Mouse (Mus musculus) limb, embryonic 12.5 days (tissue): Measurements from ENCODE around the gene Sipa1l1. TPM values are rescaled to one million over a fixed set of nuclear protein-coding genes. Genes with fewer than 3 reads are reported as not detected.

Source experiments
- ATAC-seq: fragments of 200-750 bp; cut with Nextera tagmentation; 2 replicates; pipeline ENCODE4 v1.8.0; 2017; ENCODE audit warnings: low read depth, moderate TSS enrichment; ENCODE audit not compliant: insufficient number of reproducible peaks, insufficient read depth, low FRiP score, low TSS enrichment
- H3K27ac ChIP-seq: fragments of 300-500 bp; sonication (generic); 2 replicates; pipeline ENCODE4 v1.5.1; 2016; ENCODE audit warnings: mild to moderate bottlenecking, moderate library complexity
- H3K27me3 ChIP-seq: fragments of 300-500 bp; sonication (generic); 2 replicates; pipeline ENCODE4 v1.6.1; 2016; ENCODE audit warnings: mild to moderate bottlenecking, moderate library complexity
- H3K36me3 ChIP-seq: fragments of 300-500 bp; sonication (generic); 2 replicates; pipeline ENCODE4 v1.6.1; 2016; ENCODE audit warnings: mild to moderate bottlenecking, moderate library complexity
- H3K4me1 ChIP-seq: fragments of 300-500 bp; sonication (generic); replicated peaks from 2 replicates; pipeline ENCODE4 v1.6.1; 2016
- H3K4me2 ChIP-seq: fragments of 300-500 bp; sonication (generic); 2 replicates; pipeline ENCODE4 v1.6.1; 2016; ENCODE audit warnings: mild to moderate bottlenecking, moderate library complexity
- H3K4me3 ChIP-seq: fragments of 300-500 bp; sonication (generic); replicated peaks from 2 replicates; pipeline ENCODE4 v1.5.1; 2016; ENCODE audit warnings: mild to moderate bottlenecking
- H3K9ac ChIP-seq: fragments of 300-500 bp; sonication (generic); replicated peaks from 2 replicates; pipeline ENCODE4 v1.6.1; 2016; ENCODE audit warnings: mild to moderate bottlenecking, moderate library complexity
- H3K9me3 ChIP-seq: fragments of 300-500 bp; sonication (generic); 2 replicates; pipeline ENCODE4 v1.6.1; 2016; ENCODE audit warnings: mild to moderate bottlenecking, moderate library complexity
- WGBS: fragments of 180-500 bp; shearing (Covaris S2); methylation state at CpG from one replicate; pipeline ENCODE4 v1.1.7; 2016; 5-methylcytosine and 5-hydroxymethylcytosine counted together
- polyA plus RNA-seq: library from polyadenylated mRNA; unstranded; fragments of >200 nt; fragmentation: Nextera tagmentation; extraction: Ambion mirVana; gene quantifications from 2 replicates; pipeline ENCODE4 v1.2.1, GENCODE M21; 2016

Sipa1l1 gene
- polyA plus RNA-seq, 1 experiment from 2014 or later, result 33.1 TPM

- WGBS, result 65% methylated on average over 5 of the region's 5 CpGs
These were observed 105.5 kb downstream of the Sipa1l1 start for GRCm38 (mm10) chr12:82274576-82274975.

GRCm38 (mm10) chr12:82275767-82276166 is 106.6 kb downstream of the Sipa1l1 start:
- WGBS, result 30% methylated on average over 5 of the region's 5 CpGs

More at GRCm38 (mm10) chr12:82274576-82274975, 105.5 kb downstream of the Sipa1l1 start:
- Histone ChIP-seq H3K27me3 (peaks cover 4% of the 10 kb centered on the region; the same call in 1 of the 2 replicates), H3K9me3 (no peaks in the 10 kb centered on the region), H3K4me1 (peaks cover 34% of the 10 kb centered on the region), H3K27ac (no peak overlapping the region), H3K4me2 (no peak overlapping the region), H3K4me3 (no peak overlapping the region), H3K9ac (no peak overlapping the region), H3K36me3 (no peaks in the 10 kb centered on the region)
- ATAC-seq, result no peak

GRCm38 (mm10) chr12:82276591-82276990 is 107.5 kb downstream of the Sipa1l1 start:
- Histone ChIP-seq H3K36me3 (no peaks in the 10 kb centered on the region), H3K27ac (no peak overlapping the region), H3K4me1 (peaks cover 30% of the 10 kb centered on the region), H3K27me3 (peaks cover 4% of the 10 kb centered on the region; the same call in 1 of the 2 replicates), H3K4me3 (no peak overlapping the region), H3K9ac (no peak overlapping the region), H3K4me2 (no peak overlapping the region), H3K9me3 (no peaks in the 10 kb centered on the region)
- ATAC-seq, result no peak
- 87% methylated on average over 1 of the region's 1 CpGs for WGBS

More at GRCm38 (mm10) chr12:82275767-82276166, 106.6 kb downstream of the Sipa1l1 start:
- no peak overlapping the region for H3K9ac ChIP-seq
- no peaks in the 10 kb centered on the region for H3K36me3 ChIP-seq
- no peaks in the 10 kb centered on the region for H3K9me3 ChIP-seq
- peaks cover 4% of the 10 kb centered on the region; the same call in 1 of the 2 replicates for H3K27me3 ChIP-seq
- 0 out of 2 replicates have a peak overlapping the region, but pooled peaks have one; percentile 13 for H3K27ac ChIP-seq
- ATAC-seq, result no peak
- peaks cover 34% of the 10 kb centered on the region for H3K4me1 ChIP-seq
- H3K4me2 ChIP-seq, result no peak overlapping the region
- no peak overlapping the region for H3K4me3 ChIP-seq

- 79% methylated on average over 5 of the region's 5 CpGs for WGBS
- Histone ChIP-seq H3K9ac (no peak overlapping the region), H3K27me3 (no peaks in the 10 kb centered on the region), H3K4me3 (no peak overlapping the region), H3K36me3 (no peaks in the 10 kb centered on the region), H3K4me2 (no peak overlapping the region), H3K27ac (no peak overlapping the region), H3K4me1 (peaks cover 11% of the 10 kb centered on the region), H3K9me3 (no peaks in the 10 kb centered on the region)
- no peak for ATAC-seq
These were observed 115.5 kb downstream of the Sipa1l1 start for GRCm38 (mm10) chr12:82284617-82285016.

GRCm38 (mm10) chr12:82285018-82285417 is 115.9 kb downstream of the Sipa1l1 start:
- no peaks in the 10 kb centered on the region for H3K36me3 ChIP-seq
- H3K4me1 ChIP-seq, result peaks cover 11% of the 10 kb centered on the region
- H3K9me3 ChIP-seq, result no peaks in the 10 kb centered on the region
- H3K4me2 ChIP-seq, result no peak overlapping the region
- H3K4me3 ChIP-seq, result no peak overlapping the region
- H3K27ac ChIP-seq, result no peak overlapping the region
- no peaks in the 10 kb centered on the region for H3K27me3 ChIP-seq
- no peak for ATAC-seq
- 84% methylated on average over 2 of the region's 2 CpGs for WGBS
- no peak overlapping the region for H3K9ac ChIP-seq

GRCm38 (mm10) chr12:82286068-82286467 is 116.9 kb downstream of the Sipa1l1 start:
- Histone ChIP-seq H3K27me3 (no peaks in the 10 kb centered on the region), H3K9me3 (no peaks in the 10 kb centered on the region), H3K4me1 (peaks cover 11% of the 10 kb centered on the region), H3K36me3 (no peaks in the 10 kb centered on the region), H3K4me2 (no peak overlapping the region), H3K9ac (no peak overlapping the region), H3K27ac (no peak overlapping the region), H3K4me3 (no peak overlapping the region)
- no peak for ATAC-seq
- WGBS, result 68% methylated on average over 6 of the region's 6 CpGs

GRCm38 (mm10) chr12:82286804-82287203 is 117.7 kb downstream of the Sipa1l1 start:
- H3K4me2 ChIP-seq, result no peak overlapping the region
- peaks cover 11% of the 10 kb centered on the region for H3K4me1 ChIP-seq
- no peak overlapping the region for H3K9ac ChIP-seq
- no peaks in the 10 kb centered on the region for H3K9me3 ChIP-seq
- H3K27me3 ChIP-seq, result no peaks in the 10 kb centered on the region
- H3K27ac ChIP-seq, result no peak overlapping the region
- no peak for ATAC-seq
- no peaks in the 10 kb centered on the region for H3K36me3 ChIP-seq
- no peak overlapping the region for H3K4me3 ChIP-seq
- WGBS, result 70% methylated on average over 5 of the region's 5 CpGs

- 91% methylated on average over 7 of the region's 7 CpGs for WGBS
- no peak for ATAC-seq
These were observed 124.6 kb downstream of the Sipa1l1 start for GRCm38 (mm10) chr12:82293545-82294247.

GRCm38 (mm10) chr12:82294906-82295887 is 126.1 kb downstream of the Sipa1l1 start:
- no peaks in the 10 kb centered on the region for H3K9me3 ChIP-seq
- H3K36me3 ChIP-seq, result no peaks in the 10 kb centered on the region
- no peaks in the 10 kb centered on the region for H3K27me3 ChIP-seq
- WGBS, result 71% methylated on average over 10 of the region's 10 CpGs
- H3K4me3 ChIP-seq, result no peak overlapping the region
- peaks cover 3% of the 10 kb centered on the region; the same call in 1 of the 2 replicates for H3K4me1 ChIP-seq
- H3K27ac ChIP-seq, result no peak overlapping the region
- no peak overlapping the region for H3K9ac ChIP-seq
- ATAC-seq, result no peak
- no peak overlapping the region for H3K4me2 ChIP-seq

More at GRCm38 (mm10) chr12:82293545-82294247, 124.6 kb downstream of the Sipa1l1 start:
- peaks cover 3% of the 10 kb centered on the region; the same call in 1 of the 2 replicates for H3K4me1 ChIP-seq
- H3K4me2 ChIP-seq, result no peak overlapping the region
- no peaks in the 10 kb centered on the region for H3K36me3 ChIP-seq
- H3K27me3 ChIP-seq, result no peaks in the 10 kb centered on the region
- no peak overlapping the region for H3K4me3 ChIP-seq
- no peaks in the 10 kb centered on the region for H3K9me3 ChIP-seq
- H3K27ac ChIP-seq, result no peak overlapping the region
- no peak overlapping the region for H3K9ac ChIP-seq

GRCm38 (mm10) chr12:82296276-82296675 is 127.2 kb downstream of the Sipa1l1 start:
- H3K9ac ChIP-seq, result no peak overlapping the region
- 90% methylated on average over 2 of the region's 2 CpGs for WGBS

GRCm38 (mm10) chr12:82297196-82297595 is 128.1 kb downstream of the Sipa1l1 start:
- no peaks in the 10 kb centered on the region for H3K9me3 ChIP-seq
- H3K27me3 ChIP-seq, result no peaks in the 10 kb centered on the region
- no peak overlapping the region for H3K4me2 ChIP-seq
- ATAC-seq, result no peak
- no peaks in the 10 kb centered on the region for H3K36me3 ChIP-seq
- H3K4me1 ChIP-seq, result peaks cover 3% of the 10 kb centered on the region; the same call in 1 of the 2 replicates
- WGBS, result 81% methylated on average over 6 of the region's 6 CpGs
- H3K27ac ChIP-seq, result no peak overlapping the region
- no peak overlapping the region for H3K4me3 ChIP-seq
- no peak overlapping the region for H3K9ac ChIP-seq

More at GRCm38 (mm10) chr12:82296276-82296675, 127.2 kb downstream of the Sipa1l1 start:
- ATAC-seq, result no peak
- Histone ChIP-seq H3K27ac (no peak overlapping the region), H3K4me2 (no peak overlapping the region), H3K36me3 (no peaks in the 10 kb centered on the region), H3K27me3 (no peaks in the 10 kb centered on the region), H3K9me3 (no peaks in the 10 kb centered on the region), H3K4me1 (peaks cover 3% of the 10 kb centered on the region; the same call in 1 of the 2 replicates), H3K4me3 (no peak overlapping the region)
